Mouse (Mus musculus): Measurements from ENCODE around the gene Kcnb1. TPM values are rescaled to one million over a fixed set of nuclear protein-coding genes. Genes with fewer than 3 reads are reported as not detected.
"Not testable (repeated sequence)": the region's sequence is repeated elsewhere in the genome, so short reads cannot be mapped to it uniquely, and the experiment has no call there.

The Kcnb1 gene
- polyA plus RNA-seq, 1 experiment from 2014 or later = 1.7 TPM

- H3K36me3 ChIP-seq (ENCODE audit: control insufficient read depth, insufficient read depth, low read length) = no peaks in the 10 kb centered on the region; the same call in 1 of the 2 replicates
- ATAC-seq (ENCODE audit: insufficient read depth, low FRiP score) = no peak
- H3K4me3 ChIP-seq (replicated peaks; ENCODE audit: low read length) = no peak overlapping the region
- H3K27ac ChIP-seq (ENCODE audit: low read length) = no peak overlapping the region
- no peaks in the 10 kb centered on the region for H3K9me3 ChIP-seq (replicated peaks; ENCODE audit: control insufficient read depth, low read length)
- no peaks in the 10 kb centered on the region for H3K4me1 ChIP-seq (ENCODE audit: control insufficient read depth, insufficient read depth, low read length)
- H3K9ac ChIP-seq (ENCODE audit: low read length) = no peak overlapping the region
- 95% methylated on average over 3 of the region's 3 CpGs for WGBS
- H3K4me2 ChIP-seq (ENCODE audit: low read depth, low read length) = no peak overlapping the region
- no peaks in the 10 kb centered on the region for H3K27me3 ChIP-seq (ENCODE audit: control insufficient read depth, insufficient read depth, low read length)
Observed at GRCm38 (mm10) chr2:167212089-167212488, 22.1 kb upstream of the Kcnb1 start.

DNA sequence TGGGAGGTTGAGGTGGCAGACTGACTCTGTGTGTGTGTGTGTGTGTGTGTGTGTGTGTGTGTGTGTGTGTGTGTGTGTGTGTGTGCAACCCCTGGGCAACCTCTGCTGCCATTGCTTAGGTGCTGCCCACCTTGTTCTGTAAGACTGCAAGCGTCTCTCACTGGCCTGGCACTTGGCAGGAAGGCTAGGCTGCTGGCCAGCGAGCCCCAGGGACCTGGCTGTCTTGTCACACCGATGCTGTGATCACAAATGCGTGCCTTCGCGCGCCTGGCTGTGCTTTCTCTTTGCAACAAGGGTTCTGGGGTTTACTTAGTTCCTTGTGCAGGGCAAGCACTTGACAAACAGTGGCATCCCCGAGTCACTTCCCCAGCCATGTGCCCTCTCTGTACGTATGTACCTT is 19.9 kb upstream of the Kcnb1 start:
- Histone ChIP-seq H3K36me3 (ENCODE audit: control insufficient read depth, insufficient read depth, low read length) (no peaks in the 10 kb centered on the region; the same call in 1 of the 2 replicates), H3K4me1 (ENCODE audit: control insufficient read depth, insufficient read depth, low read length) (no peaks in the 10 kb centered on the region), H3K27ac (ENCODE audit: low read length) (no peak overlapping the region), H3K9ac (ENCODE audit: low read length) (no peak overlapping the region), H3K4me3 (replicated peaks; ENCODE audit: low read length) (no peak overlapping the region), H3K27me3 (ENCODE audit: control insufficient read depth, insufficient read depth, low read length) (no peaks in the 10 kb centered on the region), H3K4me2 (ENCODE audit: low read depth, low read length) (no peak overlapping the region), H3K9me3 (replicated peaks; ENCODE audit: control insufficient read depth, low read length) (no peaks in the 10 kb centered on the region)
- ATAC-seq (ENCODE audit: insufficient read depth, low FRiP score) = no peak
- WGBS = 74% methylated on average over 9 of the region's 9 CpGs

- Histone ChIP-seq H3K4me2 (ENCODE audit: low read depth, low read length) (no peak overlapping the region), H3K9ac (ENCODE audit: low read length) (no peak overlapping the region), H3K4me3 (replicated peaks; ENCODE audit: low read length) (no peak overlapping the region), H3K36me3 (ENCODE audit: control insufficient read depth, insufficient read depth, low read length) (no peaks in the 10 kb centered on the region; the same call in 1 of the 2 replicates), H3K27ac (ENCODE audit: low read length) (no peak overlapping the region), H3K9me3 (replicated peaks; ENCODE audit: control insufficient read depth, low read length) (no peaks in the 10 kb centered on the region), H3K27me3 (ENCODE audit: control insufficient read depth, insufficient read depth, low read length) (no peaks in the 10 kb centered on the region), H3K4me1 (ENCODE audit: control insufficient read depth, insufficient read depth, low read length) (no peaks in the 10 kb centered on the region)
- 53% methylated on average over 3 of the region's 3 CpGs for WGBS
- ATAC-seq (ENCODE audit: insufficient read depth, low FRiP score) = no peak
Observed at GRCm38 (mm10) chr2:167208984-167209383, 19.0 kb upstream of the Kcnb1 start.

- H3K36me3 ChIP-seq (ENCODE audit: control insufficient read depth, insufficient read depth, low read length) = no peaks in the 10 kb centered on the region
- no peak overlapping the region for H3K4me3 ChIP-seq (replicated peaks; ENCODE audit: low read length)
- no peaks in the 10 kb centered on the region for H3K27me3 ChIP-seq (ENCODE audit: control insufficient read depth, insufficient read depth, low read length)
- no peak overlapping the region for H3K9ac ChIP-seq (ENCODE audit: low read length)
- H3K9me3 ChIP-seq (replicated peaks; ENCODE audit: control insufficient read depth, low read length) = no peaks in the 10 kb centered on the region
- no peak overlapping the region for H3K4me2 ChIP-seq (ENCODE audit: low read depth, low read length)
- H3K27ac ChIP-seq (ENCODE audit: low read length) = no peak overlapping the region
- WGBS = 84% methylated on average over 18 of the region's 18 CpGs
- H3K4me1 ChIP-seq (ENCODE audit: control insufficient read depth, insufficient read depth, low read length) = no peaks in the 10 kb centered on the region
- ATAC-seq (ENCODE audit: insufficient read depth, low FRiP score) = no peak
Observed at GRCm38 (mm10) chr2:167205918-167206629, 16.1 kb upstream of the Kcnb1 start.

- H3K9ac ChIP-seq (ENCODE audit: low read length); H3K27me3 ChIP-seq (ENCODE audit: control insufficient read depth, insufficient read depth, low read length): not testable (repeated sequence)
- WGBS = 79% methylated on average over 5 of the region's 5 CpGs
Observed at GRCm38 (mm10) chr2:167204686-167205085, 14.7 kb upstream of the Kcnb1 start.

DNA sequence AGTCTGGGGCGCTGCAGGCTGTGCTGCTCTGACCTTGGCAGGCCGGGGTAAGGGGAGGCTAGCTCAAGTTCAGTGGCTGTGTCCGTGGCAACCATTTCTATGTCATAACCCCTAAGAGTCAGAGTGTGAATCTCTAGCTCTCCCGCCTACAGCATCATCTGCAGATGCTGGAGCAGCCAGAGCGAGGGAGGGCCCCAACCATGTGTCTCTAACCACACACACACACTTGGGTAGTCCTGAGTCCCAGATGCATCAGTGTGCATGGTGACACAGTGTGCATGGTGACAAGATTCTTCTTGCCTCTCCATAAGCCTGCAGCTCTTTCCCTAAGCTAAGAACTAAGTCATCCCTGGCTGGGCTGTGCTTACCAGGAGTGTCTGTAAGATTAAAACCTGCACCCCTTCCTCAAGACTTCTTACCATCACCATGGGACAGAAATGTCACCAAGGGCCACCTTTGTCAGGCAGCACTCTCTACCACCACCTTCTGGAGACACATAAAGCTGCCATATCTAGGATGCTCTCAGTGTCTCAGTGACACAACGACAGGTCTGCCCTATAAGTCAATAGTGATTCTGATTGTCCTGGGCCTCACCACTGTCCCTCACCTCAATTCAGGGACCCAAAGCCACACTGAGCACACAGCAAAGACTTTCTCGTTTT is 13.7 kb upstream of the Kcnb1 start:
- Histone ChIP-seq H3K36me3 (ENCODE audit: control insufficient read depth, insufficient read depth, low read length) (no peaks in the 10 kb centered on the region), H3K9me3 (replicated peaks; ENCODE audit: control insufficient read depth, low read length) (no peaks in the 10 kb centered on the region), H3K4me1 (ENCODE audit: control insufficient read depth, insufficient read depth, low read length) (no peaks in the 10 kb centered on the region), H3K9ac (ENCODE audit: low read length) (no peak overlapping the region), H3K4me3 (replicated peaks; ENCODE audit: low read length) (no peak overlapping the region), H3K27ac (ENCODE audit: low read length) (no peak overlapping the region), H3K27me3 (ENCODE audit: control insufficient read depth, insufficient read depth, low read length) (no peaks in the 10 kb centered on the region), H3K4me2 (ENCODE audit: low read depth, low read length) (no peak overlapping the region)
- no peak for ATAC-seq (ENCODE audit: insufficient read depth, low FRiP score)
- 80% methylated on average over 7 of the region's 7 CpGs for WGBS

More at GRCm38 (mm10) chr2:167204686-167205085, 14.7 kb upstream of the Kcnb1 start:
- not testable (repeated sequence) for H3K4me1 ChIP-seq (ENCODE audit: control insufficient read depth, insufficient read depth, low read length); H3K4me2 ChIP-seq (ENCODE audit: low read depth, low read length); H3K4me3 ChIP-seq (replicated peaks; ENCODE audit: low read length); H3K27ac ChIP-seq (ENCODE audit: low read length); ATAC-seq (ENCODE audit: insufficient read depth, low FRiP score); H3K9me3 ChIP-seq (replicated peaks; ENCODE audit: control insufficient read depth, low read length); H3K36me3 ChIP-seq (ENCODE audit: control insufficient read depth, insufficient read depth, low read length)

DNA sequence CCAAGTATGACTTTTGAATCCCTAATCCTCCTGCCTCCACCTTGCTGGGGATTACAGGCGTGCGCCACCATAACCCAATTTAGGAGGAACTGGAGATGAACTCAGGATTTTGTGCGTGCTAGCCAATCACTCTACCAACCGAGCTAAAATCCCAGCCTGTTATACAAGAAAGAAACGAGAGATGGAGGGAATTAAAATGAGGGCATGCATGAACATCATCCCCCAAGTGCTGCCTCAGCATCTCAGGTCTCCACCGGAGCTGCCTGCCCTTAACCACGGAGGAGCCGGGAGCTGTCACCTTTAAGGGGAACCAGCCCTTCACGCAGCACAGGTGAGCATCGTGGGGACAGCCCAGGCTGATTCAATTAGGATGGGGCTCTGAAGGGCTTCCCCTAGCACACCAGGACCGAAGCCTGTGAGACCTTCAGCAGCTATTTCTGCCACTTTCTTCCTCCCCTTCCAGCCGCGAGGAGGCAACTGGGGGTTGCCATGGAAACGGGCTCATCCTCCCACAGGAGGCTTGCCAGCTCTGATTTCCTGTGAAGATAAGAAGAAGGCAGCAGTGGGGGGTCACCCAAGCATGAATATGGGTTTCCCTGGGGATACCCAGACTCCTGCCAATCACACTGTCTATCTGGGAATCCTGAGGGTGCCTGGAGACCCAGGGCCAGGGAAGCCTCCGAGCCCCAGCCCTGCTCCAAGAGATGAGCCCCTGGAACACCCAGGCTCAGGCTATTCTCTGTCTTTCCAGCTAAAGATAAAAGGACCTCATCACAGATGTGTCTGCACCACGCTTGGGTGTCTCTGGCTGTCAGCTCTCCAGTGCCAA is 11.7 kb upstream of the Kcnb1 start:
- ATAC-seq (ENCODE audit: insufficient read depth, low FRiP score) = no peak
- 51% methylated on average over 16 of the region's 16 CpGs for WGBS
- no peak overlapping the region for H3K4me3 ChIP-seq (replicated peaks; ENCODE audit: low read length)
- H3K4me1 ChIP-seq (ENCODE audit: control insufficient read depth, insufficient read depth, low read length) = no peaks in the 10 kb centered on the region
- H3K4me2 ChIP-seq (ENCODE audit: low read depth, low read length) = no peak overlapping the region
- no peaks in the 10 kb centered on the region for H3K27me3 ChIP-seq (ENCODE audit: control insufficient read depth, insufficient read depth, low read length)
- no peaks in the 10 kb centered on the region for H3K36me3 ChIP-seq (ENCODE audit: control insufficient read depth, insufficient read depth, low read length)
- no peak overlapping the region for H3K27ac ChIP-seq (ENCODE audit: low read length)
- H3K9ac ChIP-seq (ENCODE audit: low read length) = no peak overlapping the region
- no peaks in the 10 kb centered on the region for H3K9me3 ChIP-seq (replicated peaks; ENCODE audit: control insufficient read depth, low read length)

- H3K36me3 ChIP-seq (ENCODE audit: control insufficient read depth, insufficient read depth, low read length) = no peaks in the 10 kb centered on the region
- no peak overlapping the region; the same call in 1 of the 2 replicates for H3K9ac ChIP-seq (ENCODE audit: low read length)
- no peak for ATAC-seq (ENCODE audit: insufficient read depth, low FRiP score)
- H3K27me3 ChIP-seq (ENCODE audit: control insufficient read depth, insufficient read depth, low read length) = no peaks in the 10 kb centered on the region
- no peak overlapping the region for H3K4me3 ChIP-seq (replicated peaks; ENCODE audit: low read length)
- no peak overlapping the region for H3K27ac ChIP-seq (ENCODE audit: low read length)
- H3K4me1 ChIP-seq (ENCODE audit: control insufficient read depth, insufficient read depth, low read length) = no peaks in the 10 kb centered on the region
- no peak overlapping the region for H3K4me2 ChIP-seq (ENCODE audit: low read depth, low read length)
- 50% methylated on average over 13 of the region's 13 CpGs for WGBS
- no peaks in the 10 kb centered on the region for H3K9me3 ChIP-seq (replicated peaks; ENCODE audit: control insufficient read depth, low read length)
Observed at GRCm38 (mm10) chr2:167198660-167199427, 8.9 kb upstream of the Kcnb1 start.

Measured in stomach, embryonic 16.5 days (tissue).